Mouse (Mus musculus): ENCODE results near the gene Tnnt1. TPM values are rescaled to one million over a fixed set of nuclear protein-coding genes. Genes with fewer than 3 reads are reported as not detected.
"Not testable (repeated sequence)": the region's sequence is repeated elsewhere in the genome, so short reads cannot be mapped to it uniquely, and the experiment has no call there.

The Tnnt1 gene
- polyA plus RNA-seq, 1 experiment from 2014 or later: 23.0 TPM

DNA sequence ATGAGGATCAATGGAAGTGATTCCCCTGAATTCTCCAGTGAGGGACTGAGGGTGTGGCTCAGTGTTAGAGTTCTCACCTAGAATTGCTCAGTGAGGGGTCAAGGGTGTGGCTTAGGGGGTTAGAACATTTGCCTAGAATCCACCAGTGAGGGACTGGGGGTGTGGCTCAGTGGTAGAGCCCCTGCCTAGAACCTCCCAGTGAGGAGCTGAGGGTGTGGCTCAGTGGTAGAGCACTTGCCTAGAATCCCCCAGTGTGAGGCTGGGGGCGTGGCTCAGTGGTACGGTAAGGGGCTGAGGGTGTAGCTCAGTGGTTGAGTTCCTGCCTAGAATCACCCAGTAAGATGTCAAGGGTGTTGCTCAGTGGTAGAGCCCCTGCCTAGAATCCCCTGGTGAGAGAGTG, 22.8 kb upstream of the Tnnt1 start:
- Histone ChIP-seq H3K9ac (ENCODE audit: low read depth, low read length) (no peak overlapping the region), H3K36me3 (ENCODE audit: control insufficient read depth, insufficient read depth, low read length) (no peaks in the 10 kb centered on the region), H3K4me1 (ENCODE audit: control insufficient read depth, insufficient read depth, low read length) (no peaks in the 10 kb centered on the region), H3K27me3 (replicated peaks; ENCODE audit: control insufficient read depth, insufficient read depth, low read length) (no peaks in the 10 kb centered on the region), H3K9me3 (ENCODE audit: control insufficient read depth, low read length) (no peaks in the 10 kb centered on the region), H3K4me2 (ENCODE audit: low read depth, low read length) (no peak overlapping the region), H3K27ac (ENCODE audit: low read length) (no peak overlapping the region), H3K4me3 (ENCODE audit: low read length) (no peak overlapping the region)
- 80% methylated on average over 2 of the region's 2 CpGs for WGBS
- ATAC-seq: no peak

DNA sequence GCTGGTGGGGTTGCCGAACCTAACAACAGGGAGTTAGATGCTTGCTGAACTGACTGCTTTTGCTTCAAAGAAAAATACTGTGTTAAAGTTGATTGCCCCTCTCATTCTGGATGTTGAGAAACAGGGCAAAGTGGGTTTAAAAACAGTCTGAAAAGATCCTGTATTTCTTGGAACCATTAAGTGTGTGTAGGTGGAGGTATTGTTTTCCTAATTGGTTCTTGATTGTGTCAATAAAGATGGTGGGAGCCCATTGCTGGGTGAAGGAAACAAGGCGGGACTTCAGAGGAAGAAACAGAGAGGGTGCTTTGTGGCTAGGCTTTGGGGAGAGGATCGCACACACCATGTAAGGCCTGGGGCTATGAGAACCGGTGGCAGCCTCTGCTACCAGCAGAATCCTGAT, 21.0 kb upstream of the Tnnt1 start:
- no peaks in the 10 kb centered on the region for H3K36me3 ChIP-seq (ENCODE audit: control insufficient read depth, insufficient read depth, low read length)
- no peaks in the 10 kb centered on the region for H3K27me3 ChIP-seq (replicated peaks; ENCODE audit: control insufficient read depth, insufficient read depth, low read length)
- no peak overlapping the region for H3K4me3 ChIP-seq (ENCODE audit: low read length)
- no peak overlapping the region for H3K9ac ChIP-seq (ENCODE audit: low read depth, low read length)
- ATAC-seq: no peak
- H3K4me2 ChIP-seq (ENCODE audit: low read depth, low read length): no peak overlapping the region
- H3K27ac ChIP-seq (ENCODE audit: low read length): no peak overlapping the region
- WGBS: 63% methylated on average over 4 of the region's 4 CpGs
- H3K4me1 ChIP-seq (ENCODE audit: control insufficient read depth, insufficient read depth, low read length): peaks cover under 1% of the 10 kb centered on the region
- no peaks in the 10 kb centered on the region for H3K9me3 ChIP-seq (ENCODE audit: control insufficient read depth, low read length)

DNA sequence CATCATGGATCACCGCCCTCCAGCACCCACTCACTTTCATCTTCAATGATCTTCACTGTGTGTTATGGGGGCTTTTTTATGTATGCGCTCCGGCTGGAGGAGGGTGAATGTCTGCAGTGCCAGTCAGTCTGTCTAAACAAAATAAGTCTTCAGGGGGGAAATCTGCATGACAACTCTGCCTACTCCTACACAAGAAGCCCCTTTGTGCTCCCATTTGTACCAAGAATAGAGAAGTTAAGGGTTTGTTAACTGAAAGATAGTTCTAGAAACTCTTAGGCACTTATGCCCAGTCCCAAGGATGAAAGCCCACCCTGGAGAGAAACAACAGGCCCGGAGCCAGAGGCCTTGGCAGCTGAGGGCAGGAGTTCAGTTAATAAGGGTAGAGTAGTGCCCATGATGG, 20.2 kb upstream of the Tnnt1 start:
- H3K4me2 ChIP-seq (ENCODE audit: low read depth, low read length): no peak overlapping the region
- 83% methylated on average over 4 of the region's 4 CpGs for WGBS
- ATAC-seq: no peak

DNA sequence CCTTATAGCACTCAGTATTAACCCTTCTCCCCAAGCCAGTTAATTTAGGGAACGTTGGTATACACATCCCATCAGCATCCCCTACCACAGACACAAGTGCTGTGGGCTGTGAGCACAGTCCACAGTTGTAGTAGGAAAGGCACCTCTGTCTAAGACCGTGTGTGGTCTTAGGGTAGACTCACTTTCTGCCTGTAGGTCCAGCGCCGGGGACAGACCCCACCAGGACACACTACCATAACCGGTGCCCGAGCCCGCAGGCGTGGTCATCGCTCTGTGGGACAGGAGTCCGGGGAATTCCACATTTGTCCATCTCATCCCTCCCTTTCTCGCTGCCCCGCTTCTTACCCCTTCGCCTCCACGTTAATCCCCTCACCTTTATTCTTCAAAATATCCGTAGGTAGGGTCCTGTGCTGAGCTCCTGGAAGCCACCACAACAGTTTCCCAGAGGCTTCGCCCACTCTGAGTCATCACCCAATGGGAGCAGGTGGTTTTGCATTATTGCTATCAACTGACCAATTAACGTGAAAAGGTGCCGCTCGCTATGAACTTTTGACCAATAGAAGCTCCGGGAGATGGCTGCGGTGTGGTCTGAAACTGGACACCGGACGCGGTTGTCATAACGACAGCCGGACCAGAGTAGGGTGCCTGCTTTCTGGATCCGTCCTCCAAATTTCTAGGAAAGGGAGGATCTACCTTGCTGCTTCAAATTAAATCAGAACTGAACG, 16.0 kb upstream of the Tnnt1 start, which contains the start of gene Dnaaf3:
Gene Dnaaf3, minus strand, starts transcription at position 449 of the 725 bp plus-strand sequence.
- no peak within 1 kb of the TSS for H3K27ac ChIP-seq (ENCODE audit: low read length)
- H3K4me2 ChIP-seq (ENCODE audit: low read depth, low read length): peak within 1 kb of the TSS; percentile 60
- no peaks in the 10 kb centered on the region for H3K27me3 ChIP-seq (replicated peaks; ENCODE audit: control insufficient read depth, insufficient read depth, low read length)
- no peaks in the 10 kb centered on the region for H3K36me3 ChIP-seq (ENCODE audit: control insufficient read depth, insufficient read depth, low read length)
- peak; percentile 95 for ATAC-seq
- H3K9ac ChIP-seq (ENCODE audit: low read depth, low read length): peak within 1 kb of the TSS; percentile 30; the same call in 1 of the 2 replicates
- peak within 1 kb of the TSS; percentile 44 for H3K4me3 ChIP-seq (ENCODE audit: low read length)
- H3K4me1 ChIP-seq (ENCODE audit: control insufficient read depth, insufficient read depth, low read length): peaks cover 5% of the 10 kb centered on the region
- 3% methylated on average over 28 of the region's 28 CpGs for WGBS
- no peaks in the 10 kb centered on the region for H3K9me3 ChIP-seq (ENCODE audit: control insufficient read depth, low read length)

More for the DNA sequence above, 20.2 kb upstream of the Tnnt1 start:
- H3K9me3 ChIP-seq (ENCODE audit: control insufficient read depth, low read length): no peaks in the 10 kb centered on the region
- no peak overlapping the region for H3K4me3 ChIP-seq (ENCODE audit: low read length)
- H3K27ac ChIP-seq (ENCODE audit: low read length): no peak overlapping the region
- H3K4me1 ChIP-seq (ENCODE audit: control insufficient read depth, insufficient read depth, low read length): peaks cover 5% of the 10 kb centered on the region
- no peaks in the 10 kb centered on the region for H3K36me3 ChIP-seq (ENCODE audit: control insufficient read depth, insufficient read depth, low read length)
- no peaks in the 10 kb centered on the region for H3K27me3 ChIP-seq (replicated peaks; ENCODE audit: control insufficient read depth, insufficient read depth, low read length)
- H3K9ac ChIP-seq (ENCODE audit: low read depth, low read length): no peak overlapping the region

DNA sequence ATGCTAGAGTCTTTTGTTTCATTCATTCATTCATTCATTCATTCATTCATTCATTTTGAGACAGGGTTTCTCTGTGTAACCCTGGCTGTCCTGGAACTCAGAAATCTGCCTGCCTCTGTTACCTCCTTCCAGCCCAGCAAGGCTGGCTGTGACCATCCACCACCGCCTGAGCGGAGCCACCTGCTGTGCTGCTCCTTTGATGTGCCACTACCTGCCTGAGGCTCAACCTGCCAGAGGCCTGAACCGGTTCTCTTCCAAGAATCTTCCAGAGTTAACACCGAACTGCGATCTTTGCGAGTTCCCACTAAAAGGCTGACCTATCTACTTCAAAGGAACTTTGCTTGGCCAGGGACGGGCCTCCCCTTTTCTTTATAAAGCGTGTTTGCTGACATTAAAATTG, 14.0 kb upstream of the Tnnt1 start:
- 46% methylated on average over 7 of the region's 8 CpGs for WGBS
- H3K27me3 ChIP-seq (replicated peaks; ENCODE audit: control insufficient read depth, insufficient read depth, low read length): not testable (repeated sequence)

DNA sequence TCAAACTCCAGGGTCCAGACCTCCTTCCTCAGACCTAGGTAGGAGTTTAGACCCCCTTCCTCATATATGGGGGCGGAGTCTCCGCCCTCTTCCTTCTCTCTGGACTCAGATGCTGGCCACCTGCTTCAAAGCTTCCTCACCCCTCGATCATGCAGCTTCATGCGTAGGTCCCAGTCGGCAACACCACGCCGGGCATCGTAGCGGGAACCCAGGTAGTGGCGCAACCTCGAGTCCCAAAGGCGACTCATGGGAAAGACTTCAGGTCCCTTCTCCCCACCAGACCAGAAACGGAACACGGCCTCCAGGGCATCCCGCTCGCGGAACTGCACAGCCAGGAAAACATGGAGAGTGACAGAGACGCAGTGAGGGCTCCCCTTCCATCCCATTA, 11.1 kb upstream of the Tnnt1 start:
- Histone ChIP-seq H3K36me3 (ENCODE audit: control insufficient read depth, insufficient read depth, low read length) (no peaks in the 10 kb centered on the region), H3K4me2 (ENCODE audit: low read depth, low read length) (peak overlapping the region; percentile 71; the same call in 1 of the 2 replicates), H3K27ac (ENCODE audit: low read length) (no peak overlapping the region), H3K9me3 (ENCODE audit: control insufficient read depth, low read length) (no peaks in the 10 kb centered on the region), H3K9ac (ENCODE audit: low read depth, low read length) (no peak overlapping the region), H3K4me1 (ENCODE audit: control insufficient read depth, insufficient read depth, low read length) (peaks cover 7% of the 10 kb centered on the region), H3K4me3 (ENCODE audit: low read length) (no peak overlapping the region), H3K27me3 (replicated peaks; ENCODE audit: control insufficient read depth, insufficient read depth, low read length) (no peaks in the 10 kb centered on the region)
- 51% methylated on average over 18 of the region's 18 CpGs for WGBS
- ATAC-seq: no peak

More for the DNA sequence above, 14.0 kb upstream of the Tnnt1 start:
- not testable (repeated sequence) for H3K9ac ChIP-seq (ENCODE audit: low read depth, low read length); H3K4me3 ChIP-seq (ENCODE audit: low read length); H3K9me3 ChIP-seq (ENCODE audit: control insufficient read depth, low read length); H3K4me1 ChIP-seq (ENCODE audit: control insufficient read depth, insufficient read depth, low read length); H3K4me2 ChIP-seq (ENCODE audit: low read depth, low read length); H3K36me3 ChIP-seq (ENCODE audit: control insufficient read depth, insufficient read depth, low read length); H3K27ac ChIP-seq (ENCODE audit: low read length); ATAC-seq

DNA sequence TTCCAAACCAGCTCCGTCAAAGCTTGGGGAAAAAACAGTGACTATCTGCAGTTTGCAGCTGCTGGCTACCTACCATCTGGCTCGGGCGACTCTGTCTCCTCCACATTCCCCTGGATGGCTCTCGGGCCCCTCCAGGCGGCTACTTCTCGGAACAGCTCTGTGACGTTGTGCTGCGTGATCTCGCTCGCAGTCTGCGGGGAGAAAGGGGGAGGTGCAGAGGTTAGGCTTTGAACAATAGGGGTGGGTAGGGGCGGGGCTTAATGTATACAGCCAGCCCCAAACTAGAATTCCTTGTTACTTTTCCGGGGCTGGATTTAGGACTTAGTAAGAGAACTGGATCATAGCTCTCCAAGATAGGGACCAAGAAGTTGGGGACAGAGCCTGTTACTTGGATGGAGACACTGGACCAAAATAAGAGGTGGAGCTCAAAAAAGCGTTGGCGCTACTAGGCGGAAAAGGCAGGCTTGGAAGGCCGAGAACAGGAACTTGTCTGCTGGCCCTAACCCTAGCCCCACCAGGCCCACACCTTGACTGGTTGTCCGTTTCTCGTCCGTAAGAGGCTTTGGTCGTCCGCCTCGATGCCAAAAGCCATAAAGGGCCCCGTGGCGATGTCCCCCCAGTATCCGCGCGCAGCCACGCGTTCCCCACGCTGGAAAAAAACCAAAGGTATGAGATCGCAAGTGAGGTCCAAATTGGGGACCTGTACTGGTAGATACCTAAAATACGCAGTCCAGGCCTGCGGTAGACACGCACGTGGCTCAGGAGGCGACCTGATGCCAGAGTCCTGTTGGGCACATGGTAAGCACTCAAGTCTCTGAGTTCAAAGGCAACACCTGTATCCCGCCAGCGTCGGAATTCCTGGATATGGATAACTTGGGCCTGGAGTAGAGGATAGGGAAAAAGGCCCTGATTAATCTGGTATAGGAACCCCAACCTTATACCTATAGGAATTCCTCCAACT, 10.4 kb upstream of the Tnnt1 start:
- Histone ChIP-seq H3K27ac (ENCODE audit: low read length) (no peak overlapping the region), H3K27me3 (replicated peaks; ENCODE audit: control insufficient read depth, insufficient read depth, low read length) (no peaks in the 10 kb centered on the region), H3K9me3 (ENCODE audit: control insufficient read depth, low read length) (no peaks in the 10 kb centered on the region), H3K4me1 (ENCODE audit: control insufficient read depth, insufficient read depth, low read length) (0 out of 2 replicates have a peak, but pooled peaks cover 2% of the 10 kb centered on the region), H3K4me3 (ENCODE audit: low read length) (peak overlapping the region; percentile 42), H3K9ac (ENCODE audit: low read depth, low read length) (peak overlapping the region; percentile 64), H3K36me3 (ENCODE audit: control insufficient read depth, insufficient read depth, low read length) (no peaks in the 10 kb centered on the region), H3K4me2 (ENCODE audit: low read depth, low read length) (peak overlapping the region; percentile 71)
- ATAC-seq: peak; percentile 94
- WGBS: 20% methylated on average over 40 of the region's 40 CpGs

DNA sequence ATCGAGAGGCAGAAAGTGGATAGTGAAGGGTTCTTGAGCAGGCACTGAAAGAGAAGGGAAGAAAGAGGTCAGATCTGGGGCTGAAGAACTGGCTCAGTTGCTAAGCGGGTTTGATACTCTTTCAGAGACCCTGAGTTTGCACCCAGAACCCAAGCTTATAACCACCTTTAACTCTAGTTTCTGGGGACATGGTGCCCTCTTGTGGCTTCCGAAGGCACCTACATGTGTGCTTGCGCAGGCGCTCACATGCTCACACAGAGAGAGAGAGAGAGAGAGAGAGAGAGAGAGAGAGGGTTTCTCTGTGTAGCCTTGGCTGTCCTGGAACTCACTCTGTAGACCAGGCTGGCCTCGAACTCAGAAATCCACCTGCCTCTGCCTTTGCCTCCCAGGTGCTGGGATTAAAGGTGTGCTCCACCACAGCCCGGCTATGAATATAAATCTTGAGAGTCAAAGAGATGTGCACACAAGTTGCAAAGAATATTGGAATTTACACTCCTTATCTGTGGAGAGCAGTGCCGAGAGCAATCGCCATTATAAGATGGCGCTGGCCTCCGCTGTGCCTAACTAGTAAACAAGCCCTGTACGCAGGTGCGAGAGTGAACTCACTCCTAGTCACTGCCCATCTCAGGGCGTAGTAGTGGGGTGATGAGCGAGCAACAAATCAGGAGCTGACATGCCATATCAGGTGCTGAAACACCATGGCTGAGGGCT, 8.2 kb upstream of the Tnnt1 start, which contains the start of gene Tnni3:
Gene Tnni3, minus strand, starts transcription at position 18 of the 711 bp plus-strand sequence.
- not testable (repeated sequence) for H3K4me1 ChIP-seq (ENCODE audit: control insufficient read depth, insufficient read depth, low read length); H3K27me3 ChIP-seq (replicated peaks; ENCODE audit: control insufficient read depth, insufficient read depth, low read length); H3K9ac ChIP-seq (ENCODE audit: low read depth, low read length); H3K36me3 ChIP-seq (ENCODE audit: control insufficient read depth, insufficient read depth, low read length); H3K4me2 ChIP-seq (ENCODE audit: low read depth, low read length); H3K27ac ChIP-seq (ENCODE audit: low read length); H3K9me3 ChIP-seq (ENCODE audit: control insufficient read depth, low read length); H3K4me3 ChIP-seq (ENCODE audit: low read length)
- peak; percentile 22; the same call in 1 of the 2 replicates for ATAC-seq
- 67% methylated on average over 15 of the region's 15 CpGs for WGBS

Measured in intestine, embryonic 16.5 days (tissue).